Mouse (Mus musculus) gastrocnemius, adult 8-10 months (tissue): ENCODE measurements around the gene Rab5a. TPM values are rescaled to one million over a fixed set of nuclear protein-coding genes. Genes with fewer than 3 reads are reported as not detected.

Experiments
- DNase-seq, 2 experiments: peaks; one replicate each; pipeline ENCODE4 v3.0.0; 2022; ENCODE audit warnings: low spot score in 2 of 2
- total RNA-seq, 4 experiments: library from RNA; stranded (reverse); gene quantifications; 2 replicates each; pipeline ENCODE4 v1.2.4; 2022

Gene Rab5a
- total RNA-seq, 4 experiments from 2014 or later: 49.0 to 53.9 (median 50.0) TPM

DNA sequence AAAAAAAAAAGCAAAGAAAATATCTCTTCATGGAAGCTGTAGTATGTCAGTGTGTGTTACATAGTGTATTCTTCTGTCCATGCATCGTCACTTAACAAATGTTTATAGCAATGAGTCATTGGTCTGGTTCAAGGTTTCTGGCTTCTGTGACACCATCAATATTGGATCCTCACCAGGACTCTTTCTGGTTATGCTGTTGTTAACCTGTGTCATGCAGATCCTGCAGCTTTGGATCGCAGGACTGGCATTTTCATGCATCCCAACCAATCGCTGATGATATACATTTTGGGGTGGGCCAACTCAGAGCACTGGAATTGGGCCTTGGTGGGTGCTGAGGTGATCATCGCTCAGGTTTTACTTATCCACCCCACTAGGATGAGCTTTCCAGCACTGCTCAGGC is 63.5 kb downstream of the Rab5a start:
- DNase-seq: no peak

DNA sequence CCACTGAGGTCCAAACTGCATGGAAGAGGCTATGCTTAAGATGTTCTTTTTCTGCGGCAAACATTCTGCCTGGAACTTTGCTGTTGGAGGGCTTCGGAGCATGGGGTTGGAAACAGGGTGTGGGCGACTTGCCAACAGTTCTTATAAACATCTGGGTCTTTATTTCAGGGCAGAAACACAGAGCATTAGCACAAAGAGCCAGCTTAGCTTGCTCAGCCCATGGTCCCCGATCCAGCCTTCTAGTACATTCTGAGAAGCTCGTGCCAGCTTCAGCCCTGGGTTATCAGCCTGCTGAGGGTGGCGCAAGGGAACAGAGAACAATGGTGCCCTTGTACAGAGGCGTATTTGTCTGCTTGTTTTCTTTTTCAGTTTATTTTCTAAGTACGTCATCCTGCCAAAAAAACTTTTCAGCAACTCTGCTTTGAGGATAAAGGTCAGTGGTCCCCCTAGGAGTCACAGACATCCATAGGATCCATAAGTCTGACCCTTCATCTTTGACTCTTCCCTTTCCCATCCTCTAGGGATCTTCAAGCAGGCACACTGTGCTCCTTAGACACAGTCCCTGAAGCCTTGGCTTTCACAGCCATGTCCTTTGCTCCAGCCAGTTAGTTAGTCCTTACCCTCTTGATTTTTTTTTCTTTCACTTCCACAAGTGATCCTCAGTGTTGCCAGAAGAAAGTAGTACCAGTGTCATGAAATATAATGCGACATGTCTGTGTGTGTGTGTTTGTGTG is 64.7 kb downstream of the Rab5a start:
- DNase-seq: peak in 1 of 2 experiments; percentile 3

DNA sequence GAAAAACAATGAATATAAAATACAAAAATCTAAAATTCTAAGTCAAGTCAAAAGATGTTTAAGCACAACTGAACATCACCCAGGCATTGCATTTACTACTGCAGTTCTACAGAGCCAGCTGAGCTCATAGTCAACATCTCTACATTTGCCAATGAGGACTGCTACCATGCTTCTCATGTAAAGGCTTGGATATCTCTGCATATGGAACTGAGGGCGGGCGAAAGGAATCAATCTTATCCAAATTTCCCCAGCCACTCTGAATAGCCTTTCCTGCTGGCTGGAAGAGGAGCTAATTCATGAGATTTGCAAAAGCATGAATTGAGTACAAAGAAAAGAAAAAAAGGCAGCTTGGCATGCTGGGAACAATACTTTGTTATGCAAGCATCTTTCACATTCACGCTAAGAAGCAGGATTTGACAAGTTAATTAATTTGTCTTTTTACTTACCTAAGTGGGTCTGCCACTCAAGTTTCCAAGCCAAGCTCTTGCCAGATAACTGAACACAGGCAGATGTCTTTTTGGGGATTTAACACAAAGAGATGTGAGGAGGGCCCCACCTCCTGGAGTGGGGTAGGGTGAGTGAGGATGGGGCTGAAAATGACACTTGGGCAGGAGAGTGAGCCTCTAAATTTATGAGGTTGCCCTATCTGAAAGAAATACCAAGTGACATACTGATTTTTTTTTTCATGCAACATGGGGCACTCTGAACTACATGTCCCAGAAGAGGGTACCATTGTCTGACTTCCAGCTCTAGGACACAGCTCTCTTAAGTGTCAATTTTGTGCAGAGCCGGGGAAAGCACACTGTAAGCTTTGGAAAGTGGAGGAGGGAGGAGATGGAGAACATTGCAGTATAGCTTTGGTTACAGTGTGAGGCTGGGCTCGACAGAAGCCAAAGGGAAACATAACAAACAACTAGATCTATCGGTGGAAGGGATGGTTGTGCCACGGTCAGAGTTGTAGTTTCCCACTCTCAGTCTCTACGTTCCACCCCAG is 72.6 kb downstream of the Rab5a start:
- no peak for DNase-seq

DNA sequence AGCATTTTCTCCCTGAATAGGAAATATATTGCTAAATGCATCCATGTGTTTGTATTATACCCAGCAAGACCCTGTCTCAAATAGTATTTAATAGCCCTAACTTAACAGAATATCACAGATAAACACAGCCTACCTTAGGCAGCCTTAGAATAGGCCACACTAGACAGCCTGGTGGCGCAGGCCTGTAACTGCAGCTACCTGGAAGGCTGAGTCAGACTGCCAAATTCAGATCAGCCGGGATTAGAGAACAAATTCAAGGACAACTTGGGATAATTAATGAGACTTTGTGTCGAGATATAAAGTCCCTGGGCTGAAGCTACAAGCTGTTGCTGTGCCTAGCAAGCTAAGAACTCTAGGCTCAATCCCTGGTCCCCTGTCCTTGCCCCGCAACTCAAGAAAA is 75.1 kb downstream of the Rab5a start:
- DNase-seq: no peak

DNA sequence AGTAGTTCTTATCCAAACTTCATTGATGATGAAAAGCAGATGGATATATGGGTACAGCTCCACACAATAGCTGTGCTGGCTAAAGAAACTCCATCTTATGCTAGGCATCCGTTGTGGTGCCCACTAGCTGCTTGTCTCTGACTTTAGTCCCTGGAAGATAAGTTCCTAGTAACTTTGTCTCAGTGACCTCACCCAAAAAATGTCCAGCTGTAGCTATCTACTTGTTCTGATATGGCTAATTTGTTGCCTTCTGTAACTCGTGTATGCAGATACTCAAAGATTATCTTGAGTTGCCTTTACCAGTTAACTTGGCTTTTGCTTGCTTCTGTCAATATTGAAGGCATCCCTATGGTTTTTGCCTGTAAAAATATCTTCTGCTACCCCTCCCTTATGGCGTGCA is 75.8 kb downstream of the Rab5a start:
- DNase-seq: no peak

Other genes with a start within 250 kb of the Rab5a start
- under 1 TPM in 2 of 4 experiments, not detected in 2; 0.08 to 0.11 TPM for gene Efhb, start 15.9 kb upstream of the Rab5a start, total RNA-seq
- under 1 TPM in 1 of 4 experiments, not detected in 3; 0.12 TPM for gene Pp2d1, start 60.2 kb downstream of the Rab5a start, total RNA-seq
- gene Kat2b, start 87.6 kb downstream of the Rab5a start, total RNA-seq: 10 to 100 TPM; 57.6 to 76.6 (median 67.2) TPM
- not detected for gene Sgo1, start 210.1 kb downstream of the Rab5a start, total RNA-seq